In the genomic region with DNA sequence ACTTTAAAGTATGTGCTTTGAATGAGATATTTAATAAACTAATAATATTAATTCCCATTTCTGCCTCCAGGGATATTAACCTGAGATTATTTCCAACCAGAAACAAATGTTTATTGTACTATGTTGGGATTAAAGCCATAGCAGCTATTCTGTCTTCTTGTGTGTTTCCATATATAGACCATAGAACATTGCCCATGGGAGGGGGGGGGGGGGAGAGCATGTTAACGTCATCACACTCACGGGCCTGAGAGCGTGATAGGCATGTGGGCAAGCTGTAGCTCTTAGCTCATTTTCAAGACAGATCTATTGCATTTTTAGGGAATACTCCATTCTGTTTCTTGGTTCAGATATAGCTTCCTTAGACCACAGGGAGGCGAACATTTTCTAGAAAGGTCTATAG, we compare ENCODE assay signal across 24 mouse cellular contexts.
DNase-seq lines count a peak whose midpoint lies in the region; ATAC-seq and TF ChIP-seq lines count a peak whose summit lies in the region.
"Had no signal": no experiment of that assay in that cellular context is flagged by ENCODE, and none has a peak within 500 bp of the region (broad histone marks: within the 10 kb centered on the region; RNA-seq: fewer than 3 reads in every experiment).

No protein-coding gene starts in this region.

- 0 out of 2 replicates have a peak, but pooled peaks have one; percentile 9 for TF ChIP-seq CTCF in layer of hippocampus, adult 2 months (conservative IDR thresholded peaks at IDR 0.05)
- peak; percentile 37 for TF ChIP-seq CTCF in lung, postnatal 0 days (IDR thresholded peaks at IDR 0.05)

- no peak overlapping the region for H3K4me3 ChIP-seq in heart, embryonic 13.5 days
- no peak overlapping the region for H3K4me3 ChIP-seq in layer of hippocampus, adult 2 months
- H3K4me3 ChIP-seq in lung, postnatal 0 days (ENCODE audit: low read depth, low read length) = no peak overlapping the region
- H3K4me3 ChIP-seq: forebrain, embryonic 13.5 days; hindbrain, embryonic 12.5 days; limb, embryonic 12.5 days; midbrain, embryonic 13.5 days had no signal

- WGBS in heart, embryonic 13.5 days = 53% methylated on average over 4 of the region's 4 CpGs
- 59% methylated on average over 4 of the region's 4 CpGs for WGBS in lung, postnatal 0 days

- intact Hi-C loops in heart, postnatal 25 days (cut with DNase I) = loop anchor here (5.0 kb wide), 2 partner anchors 103 to 153 kb away; no protein-coding TSS in a partner anchor

- no peak overlapping the region for H3K4me2 ChIP-seq in heart, embryonic 13.5 days
- no peak overlapping the region for H3K4me2 ChIP-seq in lung, postnatal 0 days (replicated peaks; ENCODE audit: low read depth, low read length)
- H3K4me2 ChIP-seq: forebrain, embryonic 13.5 days; hindbrain, embryonic 12.5 days; limb, embryonic 12.5 days; liver, embryonic 11.5 days; midbrain, embryonic 13.5 days had no signal

- TF ChIP-seq EP300 in lung, postnatal 0 days (IDR thresholded peaks at IDR 0.05) = 0 out of 2 replicates have a peak, but pooled peaks have one; percentile 15

- H3K9ac ChIP-seq in heart, embryonic 13.5 days = no peak overlapping the region
- no peak overlapping the region for H3K9ac ChIP-seq in lung, postnatal 0 days (replicated peaks; ENCODE audit: low read depth)
- H3K9ac ChIP-seq: forebrain, embryonic 13.5 days; hindbrain, embryonic 12.5 days; limb, embryonic 12.5 days; midbrain, embryonic 13.5 days had no signal

- no peaks in the 10 kb centered on the region for H3K36me3 ChIP-seq in heart, embryonic 13.5 days
- no peaks in the 10 kb centered on the region for H3K36me3 ChIP-seq in lung, postnatal 0 days (ENCODE audit: insufficient read depth, low read length)
- H3K36me3 ChIP-seq in splenic B cell, adult 2 months (ENCODE audit: control insufficient read depth, insufficient read depth, low read length, poor library complexity, severe bottlenecking) = no peaks in the 10 kb centered on the region
- H3K36me3 ChIP-seq: G1E; hindbrain, embryonic 12.5 days; limb, embryonic 12.5 days; midbrain, embryonic 13.5 days had no signal

- no peaks in the 10 kb centered on the region for H3K9me3 ChIP-seq in heart, embryonic 13.5 days
- no peaks in the 10 kb centered on the region for H3K9me3 ChIP-seq in lung, postnatal 0 days (ENCODE audit: low read length)
- H3K9me3 ChIP-seq: forebrain, embryonic 13.5 days; hindbrain, embryonic 12.5 days; limb, embryonic 12.5 days; midbrain, embryonic 13.5 days had no signal

- DNase-seq in heart, postnatal 25 days (ENCODE audit: low spot score) = no peak
- no peak for DNase-seq in layer of hippocampus, adult 2 months (ENCODE audit: low spot score in 2 of 2)
- DNase-seq in layer of hippocampus, postnatal 10 days (ENCODE audit: low spot score in 2 of 2) = no peak
- peak; percentile 83 for DNase-seq in lung, postnatal 0 days (ENCODE audit: low spot score)
- no peak for DNase-seq in lung, postnatal 14 days
- DNase-seq in splenic B cell, adult 2 months (ENCODE audit: low read depth, low spot score) = peak; percentile 69
- DNase-seq: adrenal gland, adult 8-10 months; cerebellum, adult 11 months; cerebellum, adult 9-10 months; cerebellum, postnatal 36 days; kidney, adult 8-10 months; kidney, postnatal 10 days; layer of hippocampus, adult 9-11 months; thymus, postnatal 14 days had no signal

- H3K27me3 ChIP-seq in heart, embryonic 13.5 days (replicated peaks) = no peaks in the 10 kb centered on the region
- H3K27me3 ChIP-seq in lung, postnatal 0 days (replicated peaks; ENCODE audit: insufficient read depth, low read length) = no peaks in the 10 kb centered on the region
- H3K27me3 ChIP-seq in splenic B cell, adult 2 months (ENCODE audit: control insufficient read depth, insufficient read depth, low read length, poor library complexity, severe bottlenecking) = no peaks in the 10 kb centered on the region
- H3K27me3 ChIP-seq: forebrain, embryonic 13.5 days; hindbrain, embryonic 12.5 days; limb, embryonic 12.5 days; midbrain, embryonic 13.5 days had no signal

- ATAC-seq in heart, embryonic 13.5 days (ENCODE audit: extremely low read depth, insufficient number of reproducible peaks, low FRiP score, low TSS enrichment) = 0 out of 2 replicates have a peak, but pooled peaks have one; percentile 43
- ATAC-seq in lung, postnatal 0 days = peak; percentile 65
- ATAC-seq in monocyte, adult 5-6 weeks (replicated peaks; ENCODE audit: insufficient number of reproducible peaks, low FRiP score, low TSS enrichment, poor library complexity, severe bottlenecking) = no peak
- ATAC-seq: forebrain, embryonic 13.5 days; intestine, embryonic 16.5 days; midbrain, embryonic 13.5 days had no signal

- H3K27ac ChIP-seq in heart, embryonic 13.5 days (replicated peaks) = peak overlapping the region; percentile 24; the same call in 1 of the 2 replicates
- H3K27ac ChIP-seq in layer of hippocampus, adult 2 months = no peak overlapping the region
- H3K27ac ChIP-seq in lung, postnatal 0 days (ENCODE audit: low read length) = peak overlapping the region; percentile 77
- H3K27ac ChIP-seq: forebrain, embryonic 13.5 days; hindbrain, embryonic 12.5 days; macrophage; midbrain, embryonic 13.5 days had no signal

- peaks cover 28% of the 10 kb centered on the region for H3K4me1 ChIP-seq in heart, embryonic 13.5 days
- peaks cover 8% of the 10 kb centered on the region; the same call in 1 of the 2 replicates for H3K4me1 ChIP-seq in lung, postnatal 0 days (ENCODE audit: insufficient read depth, low read depth, low read length)
- H3K4me1 ChIP-seq: forebrain, embryonic 13.5 days; midbrain, embryonic 13.5 days had no signal

Comparison
In these comparisons a context has a peak if more than half of its experiments do, and no peak if none do; other contexts are left out.
1. DNase-seq: peak in lung, postnatal 0 days (single experiment) and splenic B cell, adult 2 months (single experiment); none in heart, postnatal 25 days (single experiment), layer of hippocampus, adult 2 months (0 of 2), layer of hippocampus, postnatal 10 days (0 of 2) and lung, postnatal 14 days (single experiment).